Mouse (Mus musculus): ENCODE measurements around the gene Rtp1. TPM values are rescaled to one million over a fixed set of nuclear protein-coding genes. Genes with fewer than 3 reads are reported as not detected.

Rtp1 gene
- polyA plus RNA-seq, 1 experiment: 0.03 TPM

GRCm38 (mm10) chr16:23456534-23456933 lies 27.6 kb downstream of the Rtp1 start:
- DNase-seq (ENCODE audit: low read depth): no peak

- no peak for DNase-seq (ENCODE audit: low read depth)
Observed at GRCm38 (mm10) chr16:23457338-23457737, 28.4 kb downstream of the Rtp1 start.

DNA sequence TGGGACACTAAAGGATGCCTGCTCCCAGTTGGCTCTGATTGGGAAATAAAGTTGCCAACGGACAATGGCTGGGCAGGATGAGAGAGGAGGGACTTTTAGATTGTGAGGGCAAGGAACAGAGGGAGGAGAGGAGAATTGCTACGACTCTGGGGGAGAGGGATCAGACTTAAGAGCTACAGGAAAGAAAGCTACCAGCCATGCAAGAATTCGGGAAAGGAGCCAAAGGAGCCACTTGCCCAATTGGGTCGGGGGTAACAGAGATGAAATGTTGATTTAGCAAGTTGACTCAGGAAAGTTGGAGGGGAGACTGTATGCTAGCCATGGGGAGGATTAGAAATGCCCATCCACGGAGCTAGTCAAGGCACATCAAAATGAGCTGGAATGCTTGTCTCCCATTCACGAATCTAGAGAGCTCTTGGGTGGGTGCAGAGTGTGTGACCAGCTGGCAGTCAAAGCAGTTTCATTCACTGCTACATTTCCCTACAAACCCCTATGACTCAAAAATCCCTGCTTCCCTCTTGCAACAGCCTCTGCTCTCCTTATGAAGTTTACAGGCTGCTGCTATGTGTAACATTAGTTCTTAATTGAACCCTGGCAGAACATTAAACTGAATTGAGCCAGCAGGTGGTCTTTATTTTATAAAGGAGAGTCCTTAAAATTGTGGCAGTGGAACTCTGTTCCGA lies 30.1 kb downstream of the Rtp1 start:
- DNase-seq (ENCODE audit: low read depth): no peak

- DNase-seq (ENCODE audit: low read depth): no peak
Observed at GRCm38 (mm10) chr16:23463671-23464347, 34.9 kb downstream of the Rtp1 start.

- no peak for DNase-seq (ENCODE audit: low read depth)
Observed at GRCm38 (mm10) chr16:23471551-23471950, 42.6 kb downstream of the Rtp1 start.

DNA sequence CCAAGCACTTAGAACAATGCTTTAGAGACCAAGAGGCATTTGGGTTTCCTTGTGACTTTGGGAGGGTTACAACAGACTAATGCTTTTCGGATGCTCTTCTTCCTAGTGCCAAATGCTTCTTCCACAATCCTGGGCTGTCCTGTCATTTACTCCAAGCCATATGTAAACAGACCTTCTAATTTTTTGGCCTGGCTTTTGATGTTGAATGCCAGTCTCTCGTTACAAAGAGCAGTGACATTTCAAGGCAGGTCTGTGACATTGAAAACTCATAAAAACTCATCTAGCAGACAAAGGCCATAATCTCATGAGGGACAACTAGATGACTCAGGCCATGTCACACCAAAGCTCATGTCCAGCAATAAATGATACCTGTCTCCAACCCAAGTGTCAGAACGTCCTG lies 43.1 kb downstream of the Rtp1 start:
- no peak for DNase-seq (ENCODE audit: low read depth)

DNA sequence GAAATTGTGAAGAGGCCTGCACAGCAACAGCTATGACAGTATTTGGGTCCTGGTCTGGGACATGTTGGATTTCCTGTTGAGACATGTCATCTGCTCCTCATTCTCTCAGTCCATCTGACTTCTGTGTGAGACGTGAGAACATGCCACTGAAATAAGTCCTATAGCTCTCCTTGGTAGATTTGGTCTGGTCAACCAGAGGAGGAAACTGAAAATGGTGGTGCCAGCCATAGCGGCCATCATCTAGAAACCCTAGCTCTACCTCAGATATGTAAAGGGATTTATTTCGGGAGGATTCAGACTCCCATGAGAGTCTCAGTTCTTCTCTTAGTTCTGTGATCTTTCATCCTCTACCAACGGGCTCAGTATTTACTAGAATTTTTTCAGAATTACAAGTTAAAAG lies 46.7 kb downstream of the Rtp1 start:
- no peak for DNase-seq (ENCODE audit: low read depth)

DNA sequence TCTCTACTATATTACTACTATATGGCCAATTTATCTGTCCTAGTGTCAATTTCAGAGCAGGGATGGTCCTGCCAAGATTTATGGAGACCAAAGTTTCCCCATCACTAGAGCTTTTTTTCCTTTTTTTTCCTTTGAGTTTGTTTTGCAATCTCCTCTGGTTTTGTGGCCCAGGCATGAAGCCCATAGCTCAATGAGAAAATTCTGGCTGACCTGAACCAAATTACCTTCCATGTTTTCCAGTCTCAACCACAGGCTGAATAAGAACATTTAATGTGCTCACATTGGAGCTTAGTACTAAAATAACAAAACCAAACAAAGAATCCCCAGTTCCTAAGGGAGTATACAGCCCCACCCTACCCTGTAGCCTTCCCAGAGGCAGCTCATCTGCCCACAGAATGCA lies 47.7 kb downstream of the Rtp1 start:
- DNase-seq (ENCODE audit: low read depth): no peak

- DNase-seq (ENCODE audit: low read depth): no peak
Observed at GRCm38 (mm10) chr16:23479872-23480603, 51.1 kb downstream of the Rtp1 start.

GRCm38 (mm10) chr16:23482218-23482617 lies 53.3 kb downstream of the Rtp1 start:
- DNase-seq (ENCODE audit: low read depth): no peak

DNA sequence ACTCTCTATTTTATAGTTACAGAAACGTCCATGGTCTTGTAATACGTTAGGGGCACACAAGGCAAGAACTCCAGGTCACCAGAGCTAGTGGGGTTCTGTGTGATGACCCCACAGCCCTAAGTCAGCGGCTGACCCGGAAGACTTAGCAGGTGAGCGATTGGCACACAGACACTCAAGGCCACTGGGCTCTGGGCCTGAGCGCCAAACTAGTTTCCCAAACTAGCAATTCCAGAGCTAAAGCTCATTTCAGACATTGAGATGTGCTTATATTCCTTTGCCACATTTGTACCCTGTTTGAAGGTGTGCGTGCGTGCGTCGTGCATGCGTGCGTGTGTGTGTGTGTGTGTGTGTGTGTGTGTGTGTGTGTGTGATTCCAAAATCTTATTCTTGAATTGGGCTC lies 53.9 kb downstream of the Rtp1 start:
- DNase-seq (ENCODE audit: low read depth): no peak

- DNase-seq (ENCODE audit: low read depth): no peak
Observed at GRCm38 (mm10) chr16:23483292-23483691, 54.4 kb downstream of the Rtp1 start.

Other genes with a start within 250 kb of the Rtp1 start
- 119 and 203 TPM in 2 replicates for gene St6gal1, start 204.4 kb upstream of the Rtp1 start, polyA plus RNA-seq (2012; rRNA removed)
- gene Rtp4, start 91.2 kb downstream of the Rtp1 start, polyA plus RNA-seq (2012; rRNA removed): 7.6 and 11.2 TPM in 2 replicates
- gene Masp1, start 91.7 kb downstream of the Rtp1 start, polyA plus RNA-seq (2012; rRNA removed): 2.7 and 3.1 TPM in 2 replicates

Data from gonadal fat pad, adult 2 months (tissue).